Mouse (Mus musculus): ENCODE measurements at regions not wholly inside any gene's neighbourhood (a gene's known extent, or its start where the extent isn't known, plus 50 kb on each side); places are given as distances from the start of the nearest gene placed in this dataset.
"Not testable (repeated sequence)": the region's sequence is repeated elsewhere in the genome, so short reads cannot be mapped to it uniquely, and the experiment has no call there.

GRCm38 (mm10) chr3:41504867-41505266 lies 50.7 kb upstream of the Jade1 start:
- Histone ChIP-seq H3K27ac (replicated peaks) (no peak overlapping the region), H3K4me3 (replicated peaks) (no peak overlapping the region), H3K9ac (no peak overlapping the region), H3K27me3 (no peaks in the 10 kb centered on the region), H3K9me3 (replicated peaks) (no peaks in the 10 kb centered on the region), H3K4me2 (replicated peaks) (no peak overlapping the region), H3K4me1 (no peaks in the 10 kb centered on the region), H3K36me3 (no peaks in the 10 kb centered on the region)
- WGBS = 91% methylated on average over 4 of the region's 4 CpGs
- ATAC-seq (ENCODE audit: insufficient number of reproducible peaks, low FRiP score, low TSS enrichment, low read depth) = no peak

- no peak for ATAC-seq (ENCODE audit: insufficient number of reproducible peaks, low FRiP score, low TSS enrichment, low read depth)
- no peak overlapping the region for H3K9ac ChIP-seq
- no peaks in the 10 kb centered on the region for H3K36me3 ChIP-seq
- H3K4me2 ChIP-seq (replicated peaks) = no peak overlapping the region
- H3K4me3 ChIP-seq (replicated peaks) = no peak overlapping the region
- no peaks in the 10 kb centered on the region for H3K9me3 ChIP-seq (replicated peaks)
- H3K27me3 ChIP-seq = no peaks in the 10 kb centered on the region
- H3K4me1 ChIP-seq = no peaks in the 10 kb centered on the region
- no peak overlapping the region for H3K27ac ChIP-seq (replicated peaks)
- 81% methylated on average over 3 of the region's 3 CpGs for whole genome bisulfite sequencing
Observed at GRCm38 (mm10) chr3:41502161-41502560, 53.4 kb upstream of the Jade1 start.

GRCm38 (mm10) chr3:41501639-41502038 lies 53.9 kb upstream of the Jade1 start:
- not testable (repeated sequence) for H3K36me3 ChIP-seq; ATAC-seq (ENCODE audit: insufficient number of reproducible peaks, low FRiP score, low TSS enrichment, low read depth); H3K4me3 ChIP-seq (replicated peaks); H3K27me3 ChIP-seq; H3K9me3 ChIP-seq (replicated peaks); H3K27ac ChIP-seq (replicated peaks); H3K4me2 ChIP-seq (replicated peaks); H3K4me1 ChIP-seq; H3K9ac ChIP-seq
- 73% methylated on average over 6 of the region's 6 CpGs for WGBS

GRCm38 (mm10) chr3:41501124-41501523 lies 54.4 kb upstream of the Jade1 start:
- WGBS = 62% methylated on average over 6 of the region's 6 CpGs
- no peak for ATAC-seq (ENCODE audit: insufficient number of reproducible peaks, low FRiP score, low TSS enrichment, low read depth)
- H3K27me3 ChIP-seq = no peaks in the 10 kb centered on the region
- H3K9ac ChIP-seq = no peak overlapping the region
- H3K4me1 ChIP-seq = no peaks in the 10 kb centered on the region
- no peak overlapping the region for H3K27ac ChIP-seq (replicated peaks)
- no peak overlapping the region for H3K4me2 ChIP-seq (replicated peaks)
- no peaks in the 10 kb centered on the region for H3K9me3 ChIP-seq (replicated peaks)
- no peaks in the 10 kb centered on the region for H3K36me3 ChIP-seq
- H3K4me3 ChIP-seq (replicated peaks) = no peak overlapping the region

- ATAC-seq (ENCODE audit: insufficient number of reproducible peaks, low FRiP score, low TSS enrichment, low read depth) = no peak
- 96% methylated on average over 2 of the region's 2 CpGs for WGBS
- no peaks in the 10 kb centered on the region for H3K36me3 ChIP-seq
Observed at GRCm38 (mm10) chr3:41499680-41500079, 55.9 kb upstream of the Jade1 start.

GRCm38 (mm10) chr3:41498791-41499190 lies 56.7 kb upstream of the Jade1 start:
- Histone ChIP-seq H3K36me3 (no peaks in the 10 kb centered on the region), H3K9me3 (replicated peaks) (no peaks in the 10 kb centered on the region), H3K4me1 (no peaks in the 10 kb centered on the region), H3K27ac (replicated peaks) (no peak overlapping the region), H3K27me3 (no peaks in the 10 kb centered on the region), H3K4me3 (replicated peaks) (no peak overlapping the region), H3K9ac (no peak overlapping the region), H3K4me2 (replicated peaks) (no peak overlapping the region)
- ATAC-seq (ENCODE audit: insufficient number of reproducible peaks, low FRiP score, low TSS enrichment, low read depth) = no peak
- WGBS = 73% methylated on average over 7 of the region's 7 CpGs

More at GRCm38 (mm10) chr3:41499680-41500079, 55.9 kb upstream of the Jade1 start:
- Histone ChIP-seq H3K27me3 (no peaks in the 10 kb centered on the region), H3K9ac (no peak overlapping the region), H3K4me3 (replicated peaks) (no peak overlapping the region), H3K4me2 (replicated peaks) (no peak overlapping the region), H3K4me1 (no peaks in the 10 kb centered on the region), H3K27ac (replicated peaks) (no peak overlapping the region), H3K9me3 (replicated peaks) (no peaks in the 10 kb centered on the region)

- Histone ChIP-seq H3K9me3 (replicated peaks) (no peaks in the 10 kb centered on the region), H3K9ac (no peak overlapping the region), H3K4me2 (replicated peaks) (no peak overlapping the region), H3K36me3 (no peaks in the 10 kb centered on the region), H3K4me3 (replicated peaks) (no peak overlapping the region), H3K4me1 (no peaks in the 10 kb centered on the region), H3K27me3 (no peaks in the 10 kb centered on the region), H3K27ac (replicated peaks) (no peak overlapping the region)
- ATAC-seq (ENCODE audit: insufficient number of reproducible peaks, low FRiP score, low TSS enrichment, low read depth) = no peak
- 75% methylated on average over 8 of the region's 8 CpGs for WGBS
Observed at GRCm38 (mm10) chr3:41497771-41498170, 57.8 kb upstream of the Jade1 start.

- 68% methylated on average over 11 of the region's 13 CpGs for WGBS
Observed at GRCm38 (mm10) chr3:41496931-41497710, 58.4 kb upstream of the Jade1 start.

GRCm38 (mm10) chr3:41495893-41496292 lies 59.6 kb upstream of the Jade1 start:
- Histone ChIP-seq H3K4me2 (replicated peaks) (no peak overlapping the region), H3K27me3 (no peaks in the 10 kb centered on the region), H3K9ac (no peak overlapping the region), H3K27ac (replicated peaks) (no peak overlapping the region), H3K4me1 (no peaks in the 10 kb centered on the region), H3K9me3 (replicated peaks) (no peaks in the 10 kb centered on the region), H3K36me3 (no peaks in the 10 kb centered on the region), H3K4me3 (replicated peaks) (no peak overlapping the region)
- WGBS = 63% methylated on average over 3 of the region's 3 CpGs
- ATAC-seq (ENCODE audit: insufficient number of reproducible peaks, low FRiP score, low TSS enrichment, low read depth) = no peak

More at GRCm38 (mm10) chr3:41496931-41497710, 58.4 kb upstream of the Jade1 start:
- Histone ChIP-seq H3K27me3 (no peaks in the 10 kb centered on the region), H3K36me3 (no peaks in the 10 kb centered on the region), H3K4me2 (replicated peaks) (no peak overlapping the region), H3K4me1 (no peaks in the 10 kb centered on the region), H3K4me3 (replicated peaks) (no peak overlapping the region), H3K27ac (replicated peaks) (no peak overlapping the region), H3K9me3 (replicated peaks) (no peaks in the 10 kb centered on the region), H3K9ac (no peak overlapping the region)
- ATAC-seq (ENCODE audit: insufficient number of reproducible peaks, low FRiP score, low TSS enrichment, low read depth) = no peak

GRCm38 (mm10) chr3:41495097-41495496 lies 60.4 kb upstream of the Jade1 start:
- Histone ChIP-seq H3K4me2 (replicated peaks) (no peak overlapping the region), H3K4me3 (replicated peaks) (no peak overlapping the region), H3K36me3 (no peaks in the 10 kb centered on the region), H3K27me3 (no peaks in the 10 kb centered on the region), H3K9ac (no peak overlapping the region), H3K27ac (replicated peaks) (no peak overlapping the region), H3K9me3 (replicated peaks) (no peaks in the 10 kb centered on the region), H3K4me1 (no peaks in the 10 kb centered on the region)
- ATAC-seq (ENCODE audit: insufficient number of reproducible peaks, low FRiP score, low TSS enrichment, low read depth) = no peak
- WGBS = 78% methylated on average over 5 of the region's 5 CpGs

- no peak overlapping the region for H3K27ac ChIP-seq (replicated peaks)
- no peaks in the 10 kb centered on the region for H3K36me3 ChIP-seq
- 93% methylated on average over 7 of the region's 7 CpGs for WGBS
- H3K4me2 ChIP-seq (replicated peaks) = no peak overlapping the region
- no peaks in the 10 kb centered on the region for H3K27me3 ChIP-seq
- no peaks in the 10 kb centered on the region for H3K9me3 ChIP-seq (replicated peaks)
- no peak overlapping the region for H3K9ac ChIP-seq
- no peak for ATAC-seq (ENCODE audit: insufficient number of reproducible peaks, low FRiP score, low TSS enrichment, low read depth)
- H3K4me1 ChIP-seq = no peaks in the 10 kb centered on the region
- no peak overlapping the region for H3K4me3 ChIP-seq (replicated peaks)
Observed at GRCm38 (mm10) chr3:41493472-41493871, 62.1 kb upstream of the Jade1 start.

- H3K9me3 ChIP-seq (replicated peaks) = no peaks in the 10 kb centered on the region
- ATAC-seq (ENCODE audit: insufficient number of reproducible peaks, low FRiP score, low TSS enrichment, low read depth) = no peak
- no peak overlapping the region for H3K27ac ChIP-seq (replicated peaks)
- H3K4me2 ChIP-seq (replicated peaks) = no peak overlapping the region
- no peaks in the 10 kb centered on the region for H3K27me3 ChIP-seq
- no peaks in the 10 kb centered on the region for H3K36me3 ChIP-seq
- H3K4me1 ChIP-seq = no peaks in the 10 kb centered on the region
- no peak overlapping the region for H3K4me3 ChIP-seq (replicated peaks)
- WGBS = 83% methylated on average over 13 of the region's 13 CpGs
- no peak overlapping the region for H3K9ac ChIP-seq
Observed at GRCm38 (mm10) chr3:41492727-41493392, 62.7 kb upstream of the Jade1 start.
